Mouse (Mus musculus) hindbrain, postnatal 0 days (tissue): ENCODE data around the gene Gm45785. TPM values are rescaled to one million over a fixed set of nuclear protein-coding genes. Genes with fewer than 3 reads are reported as not detected.

Experiments used
- ATAC-seq: fragments of 200-750 bp; cut with Nextera tagmentation; 2 replicates; pipeline ENCODE4 v1.8.0; 2017; ENCODE audit warnings: mild to moderate bottlenecking, moderate TSS enrichment, moderate library complexity
- DNase-seq: peaks from one replicate; pipeline ENCODE4 v3.0.0-alpha.2; 2015; ENCODE audit warnings: low spot score
- H3K27ac ChIP-seq: fragments of 300-500 bp; sonication (generic); 2 replicates; pipeline ENCODE4 v1.5.1; 2014; ENCODE audit warnings: mild to moderate bottlenecking
- H3K27me3 ChIP-seq: fragments of 300-500 bp; sonication (generic); 2 replicates; pipeline ENCODE4 v1.6.1; 2014; ENCODE audit warnings: low read length, mixed read lengths; ENCODE audit not compliant: insufficient read depth
- H3K36me3 ChIP-seq: fragments of 300-500 bp; sonication (generic); 2 replicates; pipeline ENCODE4 v1.6.1; 2014; ENCODE audit warnings: low read length, mixed read lengths; ENCODE audit not compliant: insufficient read depth
- H3K4me1 ChIP-seq: fragments of 300-500 bp; sonication (generic); 2 replicates; pipeline ENCODE4 v1.6.1; 2014; ENCODE audit warnings: antibody characterized with exemption, low read length, mixed read lengths; ENCODE audit not compliant: insufficient read depth
- H3K4me2 ChIP-seq: fragments of 300-500 bp; sonication (generic); 2 replicates; pipeline ENCODE4 v1.6.1; 2014; ENCODE audit warnings: low read depth, mild to moderate bottlenecking, low read length, moderate library complexity, mixed read lengths
- H3K4me3 ChIP-seq: fragments of 300-500 bp; sonication (generic); 2 replicates; pipeline ENCODE4 v1.5.1; 2014; ENCODE audit warnings: low read length
- H3K9ac ChIP-seq: fragments of 300-500 bp; sonication (generic); replicated peaks from 2 replicates; pipeline ENCODE4 v1.6.1; 2014; ENCODE audit warnings: mild to moderate bottlenecking, low read length, moderate library complexity, mixed read lengths
- H3K9me3 ChIP-seq: fragments of 300-500 bp; sonication (generic); 2 replicates; pipeline ENCODE4 v1.6.1; 2016; ENCODE audit warnings: low read length, mixed read lengths
- CTCF ChIP-seq: IDR thresholded peaks from 2 replicates; pipeline ENCODE4 v1.5.1; 2016; ENCODE audit warnings: antibody characterized with exemption, control low read depth, low read depth
- WGBS: fragments of 180-500 bp; shearing (Covaris S2); extraction: QIAGEN DNeasy Blood & Tissue Kit; methylation state at CpG from one replicate; pipeline ENCODE4 v1.1.7; 2014; 5-methylcytosine and 5-hydroxymethylcytosine counted together
- polyA plus RNA-seq: library from polyadenylated mRNA; unstranded; fragments of >200 nt; fragmentation: Nextera tagmentation; extraction: Ambion mirVana; gene quantifications from 2 replicates; pipeline ENCODE4 v1.2.1, GENCODE M21; 2015
- total RNA-seq: library from RNA; depleted of rRNA; stranded (reverse); fragments of >200 nt; gene quantifications from 2 replicates; pipeline ENCODE4 v1.2.3, GENCODE M21; 2014

The Gm45785 gene
- total and polyA plus RNA-seq, 2 experiments from 2014 or later = 1.9 TPM; not detected in 1

DNA sequence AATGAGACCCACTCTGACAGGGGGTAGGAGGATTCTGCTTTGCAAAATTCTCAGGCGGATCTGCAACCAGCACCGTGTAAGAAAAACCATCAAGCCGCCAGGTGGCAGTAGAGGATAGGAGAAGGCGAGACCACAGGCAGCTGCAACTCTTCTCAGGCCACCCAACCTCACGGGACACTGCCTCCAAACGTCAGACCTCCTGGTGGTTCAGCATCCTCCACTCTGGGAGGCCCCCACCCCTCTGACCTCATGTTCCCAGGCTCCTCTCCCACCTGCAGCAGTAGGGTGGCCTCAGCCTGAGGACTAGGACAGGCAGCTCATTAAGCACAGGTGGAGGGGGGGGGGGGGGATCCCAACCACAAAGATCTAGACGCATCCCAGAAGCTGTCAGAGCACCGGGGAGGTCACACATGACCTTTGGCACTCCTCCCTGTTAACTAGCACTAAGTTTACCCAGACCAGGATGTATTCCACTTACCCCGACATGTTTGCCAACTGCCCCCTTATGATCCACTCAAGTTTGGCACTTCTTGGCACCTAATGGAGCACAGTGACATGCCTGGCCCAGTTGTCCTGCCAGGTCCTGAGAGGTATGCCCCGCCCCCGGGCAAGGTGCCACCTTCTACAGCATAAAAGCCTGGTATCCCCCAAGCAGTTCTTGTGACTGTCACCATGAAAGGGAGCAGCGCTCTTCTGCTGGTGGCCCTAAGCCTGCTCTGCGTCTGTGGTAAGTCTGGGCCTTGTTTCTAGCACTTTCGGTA, 11.0 kb downstream of the Gm45785 start, which contains the start of gene Scgb1c1:
TSS of gene Scgb1c1 (plus strand) at position 643 of the 761 bp plus-strand sequence.
- Histone ChIP-seq H3K27ac (no peak within 1 kb of the TSS), H3K4me3 (no peak within 1 kb of the TSS), H3K9ac (no peak within 1 kb of the TSS), H3K36me3 (no peaks in the 10 kb centered on the region), H3K9me3 (no peaks in the 10 kb centered on the region), H3K27me3 (peaks cover 4% of the 10 kb centered on the region; the same call in 1 of the 2 replicates), H3K4me2 (no peak within 1 kb of the TSS), H3K4me1 (no peaks in the 10 kb centered on the region)
- ATAC-seq = peak; percentile 88
- 30% methylated on average over 14 of the region's 14 CpGs for WGBS
- DNase-seq = peak; percentile 88
- TF ChIP-seq CTCF = peak; percentile 90

- no peaks in the 10 kb centered on the region for H3K9me3 ChIP-seq
- H3K4me1 ChIP-seq = no peaks in the 10 kb centered on the region
- no peak for TF ChIP-seq CTCF
- no peak overlapping the region for H3K27ac ChIP-seq
- H3K4me2 ChIP-seq = no peak overlapping the region
- ATAC-seq (no peak), DNase-seq (no peak)
- no peak overlapping the region for H3K4me3 ChIP-seq
- H3K27me3 ChIP-seq = peaks cover 4% of the 10 kb centered on the region; the same call in 1 of the 2 replicates
- H3K9ac ChIP-seq = no peak overlapping the region
- H3K36me3 ChIP-seq = no peaks in the 10 kb centered on the region
- 79% methylated on average over 7 of the region's 7 CpGs for WGBS
Observed at GRCm38 (mm10) chr7:140843806-140844205, 12.3 kb downstream of the Gm45785 start.

DNA sequence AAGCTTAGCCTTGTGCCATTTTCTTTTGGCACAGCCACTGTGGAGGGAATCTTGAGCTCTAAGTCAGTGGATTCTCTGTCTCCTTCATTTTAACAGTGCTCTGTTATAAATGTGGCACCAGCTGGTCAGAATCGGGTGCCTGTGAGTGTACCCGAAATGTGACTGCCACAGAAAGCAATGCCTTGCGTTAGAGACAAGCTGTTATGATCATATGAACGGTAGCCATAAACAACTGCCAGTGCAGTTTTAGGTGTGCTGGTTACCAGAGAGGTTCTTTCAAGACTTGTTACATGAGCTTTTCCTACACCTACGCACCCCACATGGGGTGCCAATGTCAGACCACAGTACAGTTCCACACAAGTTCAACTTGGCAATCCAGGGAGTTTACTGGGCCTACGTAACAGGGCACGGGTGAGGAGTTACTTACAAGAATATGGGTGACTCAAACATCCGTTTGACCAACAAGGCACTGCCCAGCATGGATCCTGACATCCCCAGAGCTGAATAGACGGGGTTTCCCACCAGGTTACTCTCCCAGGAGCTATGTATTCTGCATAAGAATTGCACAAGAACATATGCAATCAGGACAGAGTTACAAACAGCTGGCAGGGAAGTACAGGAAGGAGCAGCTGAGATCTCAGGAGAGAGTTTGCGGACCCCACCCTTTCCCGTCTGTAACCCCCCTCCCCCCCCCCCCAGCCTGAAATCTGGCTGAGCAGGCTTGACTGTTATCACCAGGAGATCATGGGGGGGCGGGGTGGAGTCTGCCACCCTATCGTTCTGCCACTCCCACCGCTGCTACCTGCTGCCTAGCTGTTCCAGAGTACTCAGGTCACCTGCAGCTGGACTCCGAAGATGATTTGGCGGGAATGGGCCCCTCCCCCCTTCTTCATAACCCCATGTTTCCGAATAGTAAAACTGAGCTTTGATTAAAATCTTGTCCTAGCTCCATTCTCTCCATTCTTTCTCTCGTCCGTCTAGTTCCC, 15.1 kb downstream of the Gm45785 start:
- Histone ChIP-seq H3K4me3 (no peak overlapping the region), H3K36me3 (no peaks in the 10 kb centered on the region), H3K4me2 (no peak overlapping the region), H3K27me3 (peaks cover 4% of the 10 kb centered on the region; the same call in 1 of the 2 replicates), H3K27ac (no peak overlapping the region), H3K9me3 (no peaks in the 10 kb centered on the region), H3K9ac (no peak overlapping the region), H3K4me1 (no peaks in the 10 kb centered on the region)
- no peak for TF ChIP-seq CTCF
- no peak for ATAC-seq
- DNase-seq = no peak
- WGBS = 44% methylated on average over 18 of the region's 19 CpGs

- TF ChIP-seq CTCF = no peak
Observed at GRCm38 (mm10) chr7:140839556-140839955, 16.6 kb downstream of the Gm45785 start.

DNA sequence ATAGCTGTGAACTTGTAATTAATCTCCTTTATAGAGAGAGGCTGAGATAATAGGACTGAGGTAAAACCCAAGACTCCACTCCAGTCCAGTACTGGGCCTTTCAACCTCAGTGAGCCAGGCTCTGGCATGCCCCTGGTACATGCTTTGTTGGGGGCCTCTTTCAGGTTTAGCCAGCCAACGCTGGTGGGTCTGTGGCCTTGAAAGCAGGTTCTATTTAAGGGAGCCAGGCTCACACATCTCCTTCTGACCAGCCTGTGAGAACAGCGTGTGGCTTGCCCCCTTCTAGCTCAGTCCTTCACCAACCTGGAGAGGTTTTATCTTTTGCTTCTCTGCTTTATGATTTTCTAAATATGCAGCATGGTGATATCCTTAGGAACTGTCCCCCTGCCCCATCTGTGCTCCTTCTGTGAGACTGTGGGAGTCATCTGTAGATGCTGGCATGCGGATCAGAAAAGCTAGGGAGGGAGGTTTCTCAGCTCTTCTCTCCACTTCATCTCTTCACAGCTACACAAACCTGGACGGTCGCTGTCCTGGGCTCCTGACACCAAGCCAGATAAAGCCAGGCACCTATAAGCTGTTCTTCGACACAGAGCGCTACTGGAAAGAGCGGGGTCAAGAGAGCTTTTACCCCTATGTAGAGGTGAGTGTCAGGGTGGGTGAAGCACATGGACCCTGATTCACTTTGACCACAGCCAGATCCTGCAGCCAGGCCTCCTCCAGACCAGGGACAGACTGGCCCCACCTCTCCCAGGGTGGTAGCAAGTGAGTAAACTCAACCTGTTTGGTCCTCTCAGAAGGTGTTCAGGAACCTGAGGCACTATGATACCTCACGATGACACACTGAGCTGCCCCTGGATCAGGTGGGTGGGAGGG, 19.7 kb downstream of the Gm45785 start:
- DNase-seq = no peak
- WGBS = 83% methylated on average over 9 of the region's 9 CpGs

More at GRCm38 (mm10) chr7:140839556-140839955, 16.6 kb downstream of the Gm45785 start:
- Histone ChIP-seq H3K27ac (no peak overlapping the region), H3K4me3 (no peak overlapping the region), H3K9me3 (no peaks in the 10 kb centered on the region), H3K9ac (no peak overlapping the region), H3K36me3 (no peaks in the 10 kb centered on the region), H3K4me1 (no peaks in the 10 kb centered on the region), H3K4me2 (no peak overlapping the region), H3K27me3 (peaks cover 4% of the 10 kb centered on the region; the same call in 1 of the 2 replicates)
- DNase-seq = no peak
- 57% methylated on average over 5 of the region's 5 CpGs for WGBS
- no peak for ATAC-seq

GRCm38 (mm10) chr7:140835758-140836087, 20.4 kb downstream of the Gm45785 start:
- ATAC-seq (no peak), DNase-seq (no peak)
- Histone ChIP-seq H3K36me3 (no peaks in the 10 kb centered on the region), H3K9ac (no peak overlapping the region), H3K4me1 (no peaks in the 10 kb centered on the region), H3K9me3 (no peaks in the 10 kb centered on the region), H3K27ac (no peak overlapping the region), H3K4me3 (no peak overlapping the region), H3K4me2 (no peak overlapping the region), H3K27me3 (no peaks in the 10 kb centered on the region)
- TF ChIP-seq CTCF = no peak
- 81% methylated on average over 2 of the region's 2 CpGs for WGBS

More for the DNA sequence above, 19.7 kb downstream of the Gm45785 start:
- Histone ChIP-seq H3K4me3 (no peak overlapping the region), H3K4me2 (no peak overlapping the region), H3K9ac (no peak overlapping the region), H3K27ac (no peak overlapping the region), H3K9me3 (no peaks in the 10 kb centered on the region), H3K4me1 (no peaks in the 10 kb centered on the region), H3K27me3 (peaks cover under 1% of the 10 kb centered on the region; the same call in 1 of the 2 replicates), H3K36me3 (no peaks in the 10 kb centered on the region)
- TF ChIP-seq CTCF = no peak
- no peak for ATAC-seq
